Mouse (Mus musculus) CH12.LX (cell line): Measurements from ENCODE around the gene P3h1. TPM values are rescaled to one million over a fixed set of nuclear protein-coding genes. Genes with fewer than 3 reads are reported as not detected.

Source experiments
- DNase-seq: peaks from one replicate; pipeline ENCODE4 v3.0.0-alpha.2; 2013; ENCODE audit errors: extremely low read depth
- H3K27ac ChIP-seq: 2 replicates; pipeline ENCODE4 v1.5.1; 2012; ENCODE audit warnings: low read depth, mild to moderate bottlenecking, control low read depth, moderate library complexity; ENCODE audit not compliant: insufficient read depth
- H3K27me3 ChIP-seq: replicated peaks from 2 replicates; pipeline ENCODE3; 2012; ENCODE audit warnings: inconsistent platforms
- H3K36me3 ChIP-seq, 2 experiments: replicated peaks in 1 of 2; 2 replicates each; pipeline versions ENCODE3 to v1.6.1; 2012; ENCODE audit warnings: inconsistent platforms in 1 of 2, low read length in 1 of 2, mild to moderate bottlenecking in 1 of 2, mixed read lengths in 1 of 2, moderate library complexity in 1 of 2; ENCODE audit not compliant: control insufficient read depth in 1 of 2, insufficient read depth in 1 of 2
- H3K4me1 ChIP-seq, 2 experiments: 2 replicates each; pipeline ENCODE4 v1.6.1; 2012; ENCODE audit warnings: inconsistent platforms in 1 of 2, moderate library complexity in 1 of 2; ENCODE audit not compliant: insufficient read depth in 2 of 2, control insufficient read depth in 1 of 2
- H3K4me2 ChIP-seq: 2 replicates; pipeline ENCODE4 v1.6.1; 2012; ENCODE audit warnings: low read depth, mild to moderate bottlenecking, control low read depth; ENCODE audit not compliant: poor library complexity, insufficient read depth, severe bottlenecking
- H3K4me3 ChIP-seq, 3 experiments: fragments of 150-350 bp in 1 of 3; sonication (generic) in 1 of 3; replicated peaks in 1 of 3; 2 replicates each; pipeline versions ENCODE3 to v1.5.1; 2011 to 2012; ENCODE audit warnings: low read depth in 2 of 3, low read length in 2 of 3, mild to moderate bottlenecking in 2 of 3, moderate library complexity in 2 of 3, control low read depth in 1 of 3, improper control_type of control experiment in 1 of 3, inconsistent platforms in 1 of 3, mixed read lengths in 1 of 3; ENCODE audit not compliant: poor library complexity in 1 of 3
- H3K79me2 ChIP-seq: replicated peaks from 2 replicates; pipeline ENCODE4 v1.6.1; 2012; ENCODE audit warnings: mild to moderate bottlenecking, moderate library complexity; ENCODE audit not compliant: control insufficient read depth, poor library complexity, insufficient read depth, severe bottlenecking; ENCODE audit errors: extremely low read depth
- H3K9ac ChIP-seq: 2 replicates; pipeline ENCODE4 v1.6.1; 2012; ENCODE audit warnings: low read depth, mild to moderate bottlenecking, control low read depth, moderate library complexity; ENCODE audit not compliant: insufficient read depth
- H3K9me3 ChIP-seq: replicated peaks from 2 replicates; pipeline ENCODE3; 2012; ENCODE audit warnings: low read length, inconsistent platforms, mixed read lengths
- CHD1 ChIP-seq: IDR thresholded peaks from 2 replicates; pipeline ENCODE4 v1.6.1; 2012; ENCODE audit warnings: low read depth, low read length, improper control_type of control experiment, inconsistent platforms
- EP300 ChIP-seq: IDR thresholded peaks from 2 replicates; pipeline ENCODE4 v1.6.1; 2011; ENCODE audit warnings: low read length, improper control_type of control experiment
- GABPA ChIP-seq: IDR thresholded peaks from 2 replicates; pipeline ENCODE4 v1.6.1; 2012; ENCODE audit warnings: low read depth, low read length, improper control_type of control experiment, inconsistent platforms; ENCODE audit not compliant: insufficient replicate concordance
- IRF4 ChIP-seq: IDR thresholded peaks from 2 replicates; pipeline ENCODE4 v1.6.1; 2014; ENCODE audit warnings: low read depth, mild to moderate bottlenecking, inconsistent platforms, low read length, improper control_type of control experiment
- JUND ChIP-seq: conservative IDR thresholded peaks from 2 replicates; pipeline ENCODE4 v1.6.1; 2011; ENCODE audit warnings: low read depth, low read length, improper control_type of control experiment
- NELFE ChIP-seq: IDR thresholded peaks from 2 replicates; pipeline ENCODE4 v1.6.1; 2011; ENCODE audit warnings: low read depth, low read length, improper control_type of control experiment
- RCOR1 ChIP-seq: conservative IDR thresholded peaks from 2 replicates; pipeline ENCODE4 v1.6.1; 2012; ENCODE audit warnings: low read depth, mild to moderate bottlenecking, inconsistent platforms, low read length, improper control_type of control experiment
- SMC3 ChIP-seq: IDR thresholded peaks from 2 replicates; pipeline ENCODE4 v1.6.1; 2011; ENCODE audit warnings: low read depth, low read length, improper control_type of control experiment
- TBP ChIP-seq: conservative IDR thresholded peaks from 2 replicates; pipeline ENCODE4 v1.6.1; 2011; ENCODE audit warnings: low read depth, low read length, improper control_type of control experiment
- UBTF ChIP-seq: IDR thresholded peaks from 2 replicates; pipeline ENCODE4 v1.6.1; 2012; ENCODE audit warnings: low read depth, mild to moderate bottlenecking, inconsistent platforms, low read length, improper control_type of control experiment, moderate library complexity
- ZC3H11A ChIP-seq: IDR thresholded peaks from 2 replicates; pipeline ENCODE4 v1.6.1; 2012; ENCODE audit warnings: low read depth, mild to moderate bottlenecking, inconsistent platforms, low read length, improper control_type of control experiment
- ZNF384 ChIP-seq: IDR thresholded peaks from 2 replicates; pipeline ENCODE4 v1.6.1; 2012; ENCODE audit warnings: low read depth, low read length, improper control_type of control experiment, inconsistent platforms
- dilution Hi-C: fragments of 300-500 bp; cut with MboI; formaldehyde crosslinking; loops from 2 replicates; pipeline ENCODE4 v1.14.3; 2020; ENCODE audit warnings: low sequenced_read_pairs; ENCODE audit not compliant: extremely low pct_unique_long_range_greater_than_20kb, extremely low pct_ligation_motif_present
- in situ Hi-C: fragments of 300-500 bp; cut with MboI; formaldehyde crosslinking; loops from 3 replicates; pipeline ENCODE4 v1.14.3; 2019; ENCODE audit warnings: low sequenced_read_pairs, low pct_ligation_motif_present, low pct_unique_long_range_greater_than_20kb, mixed read lengths
- polyA plus RNA-seq: library from polyadenylated mRNA; unstranded; fragments of >175 nt; gene quantifications from 2 replicates; pipeline ENCODE4 v1.2.1, GENCODE M21; 2012; ENCODE audit warnings: low read depth; ENCODE audit not compliant: insufficient read length
- total RNA-seq, 2 experiments: library from RNA; depleted of rRNA; stranded (reverse); fragments of 300-350 nt in 1 of 2; fragments of >200 nt in 1 of 2; gene quantifications; 2 replicates each; pipeline ENCODE4 v1.2.3; 2012 to 2014

P3h1 gene
- total and polyA plus RNA-seq, 3 experiments = 14.8 to 31.6 (median 27.1) TPM

DNA sequence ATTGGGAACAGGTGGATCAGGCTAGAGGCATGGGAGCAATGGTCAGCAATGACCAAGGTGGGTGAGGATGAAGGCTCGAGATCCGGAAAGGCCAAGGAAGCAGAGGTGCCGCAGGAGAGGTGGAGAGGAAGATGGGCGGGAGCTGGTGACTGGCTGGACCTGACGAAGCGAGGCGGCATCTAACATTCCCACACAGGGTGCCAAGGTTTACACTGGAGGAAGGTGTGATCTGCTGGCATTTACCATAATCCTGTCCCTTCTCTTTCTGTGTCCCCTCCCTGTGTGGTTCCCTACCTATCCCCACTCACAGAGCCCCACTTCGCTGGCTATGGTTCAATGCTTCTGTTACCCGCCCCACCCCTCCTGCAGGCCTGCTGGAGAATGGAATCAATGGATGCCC is 13.2 kb downstream of the P3h1 start:
- Histone ChIP-seq H3K79me2 (no peaks in the 10 kb centered on the region), H3K9ac (no peak overlapping the region), H3K9me3 (no peaks in the 10 kb centered on the region), H3K27ac (no peak overlapping the region), H3K27me3 (no peaks in the 10 kb centered on the region), H3K36me3 (peaks cover 22 to 74% of the 10 kb centered on the region in 2 experiments), H3K4me2 (no peak overlapping the region), H3K4me3 (no peak overlapping the region), H3K4me1 (no peaks in the 10 kb centered on the region)
- in situ Hi-C loops (loop anchor here (10.0 kb wide), 1 partner anchor 289 kb away; the partner anchor contains the start of genes Foxj3 and Frg2f1), dilution Hi-C loops (no loop called here)
- DNase-seq = no peak
- TF ChIP-seq ZNF384 (no peak), EP300 (no peak), TBP (no peak), IRF4 (no peak), JUND (no peak), GABPA (no peak), NELFE (no peak), SMC3 (no peak), ZC3H11A (no peak), UBTF (no peak), CHD1 (no peak)

DNA sequence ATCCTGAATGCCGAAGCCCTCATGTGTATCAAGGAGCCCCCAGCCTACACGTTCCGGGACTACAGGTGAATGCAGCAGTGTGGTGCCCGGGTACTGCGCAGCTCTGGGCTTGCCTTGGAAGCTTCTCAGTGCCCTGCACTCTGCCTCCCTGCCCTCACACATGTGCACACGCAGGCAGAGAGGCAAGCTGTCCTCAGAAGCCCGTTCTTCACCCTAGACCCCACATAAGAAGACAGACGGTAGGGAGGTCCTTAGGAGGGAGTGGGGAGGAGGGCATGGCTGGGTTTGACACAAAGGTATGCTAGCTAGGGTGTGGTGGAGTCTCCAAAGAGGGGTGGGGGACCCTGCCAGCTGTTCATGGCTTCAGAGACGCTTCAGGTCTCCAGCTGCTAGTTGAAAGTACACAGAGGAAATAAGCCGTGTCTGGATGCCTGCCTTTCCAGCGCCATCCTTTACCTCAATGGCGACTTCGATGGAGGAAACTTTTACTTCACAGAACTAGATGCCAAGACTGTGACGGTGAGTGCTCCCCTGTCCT is 14.0 kb downstream of the P3h1 start:
- no peaks in the 10 kb centered on the region for H3K27me3 ChIP-seq
- in situ Hi-C loops = loop anchor here (10.0 kb wide), 1 partner anchor 288 kb away; the partner anchor contains the start of genes Foxj3 and Frg2f1
- H3K4me2 ChIP-seq = no peak overlapping the region
- TF ChIP-seq GABPA (no peak), JUND (no peak), RCOR1 (no peak)
- dilution Hi-C loops = no loop called here
- no peak overlapping the region for H3K4me3 ChIP-seq
- peaks cover 14 to 66% of the 10 kb centered on the region in 2 experiments for H3K36me3 ChIP-seq
- no peaks in the 10 kb centered on the region for H3K79me2 ChIP-seq
- H3K9ac ChIP-seq = no peak overlapping the region
- H3K27ac ChIP-seq = no peak overlapping the region
- H3K9me3 ChIP-seq = no peaks in the 10 kb centered on the region
- DNase-seq = no peak
- no peaks in the 10 kb centered on the region for H3K4me1 ChIP-seq
